Mouse (Mus musculus): ENCODE measurements at regions not wholly inside any gene's neighbourhood (a gene's known extent, or its start where the extent isn't known, plus 50 kb on each side); places are given as distances from the start of the nearest gene placed in this dataset.
"Not testable (repeated sequence)": the region's sequence is repeated elsewhere in the genome, so short reads cannot be mapped to it uniquely, and the experiment has no call there.

DNA sequence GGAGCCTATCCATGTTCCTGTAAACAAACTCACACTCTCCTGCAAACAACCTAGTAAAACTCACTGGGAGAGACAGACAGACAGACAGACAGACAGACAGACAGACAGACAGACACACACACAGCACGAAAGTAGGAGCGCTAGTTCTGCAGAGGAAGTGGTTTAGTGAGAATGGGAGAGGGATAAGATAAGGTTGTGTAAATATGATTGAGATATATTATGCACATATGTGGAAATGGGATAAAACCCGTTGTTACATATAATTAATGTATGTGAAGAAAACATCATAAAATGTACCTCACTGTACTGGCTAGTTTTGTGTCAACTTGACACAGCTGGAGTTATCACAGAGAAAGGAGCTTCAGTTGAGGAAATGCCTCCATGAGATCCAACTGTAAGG lies 85.9 kb upstream of the Palmd start:
- H3K9ac ChIP-seq (ENCODE audit: control insufficient read depth, low read depth, low read length, poor library complexity, severe bottlenecking); H3K9me3 ChIP-seq (replicated peaks; ENCODE audit: insufficient read depth, low read length); H3K79me2 ChIP-seq (ENCODE audit: control insufficient read depth, insufficient read depth, low read length, poor library complexity); H3K27ac ChIP-seq (ENCODE audit: control insufficient read depth, low read depth, low read length); H3K4me1 ChIP-seq (ENCODE audit: control insufficient read depth in 1 of 2, insufficient read depth in 2 of 2, low read length in 2 of 2); H3K36me3 ChIP-seq (ENCODE audit: control insufficient read depth in 1 of 2, insufficient read depth in 2 of 2, low read length in 2 of 2); H3K27me3 ChIP-seq (ENCODE audit: control insufficient read depth in 1 of 2, insufficient read depth in 2 of 2, low read length in 2 of 2); H3K4me3 ChIP-seq (ENCODE audit: control insufficient read depth in 1 of 2, insufficient read depth in 1 of 2, low read depth in 2 of 2, low read length in 2 of 2): not testable (repeated sequence)
- DNase-seq (ENCODE audit: low read depth, low spot score): peak; percentile 39
- peak; percentile 77 to 83 for TF ChIP-seq EP300 (IDR thresholded peaks at IDR 0.05; ENCODE audit: low read depth in 1 of 2, low read length in 2 of 2)
- TF ChIP-seq TCF12 (IDR thresholded peaks at IDR 0.05; ENCODE audit: low read depth, low read length): peak; percentile 69
- TF ChIP-seq GATA1 (IDR thresholded peaks at IDR 0.05; ENCODE audit: low read depth, low read length): peak; percentile 80
- peak; percentile 45; the same call in 1 of the 2 replicates for TF ChIP-seq ETS1 (IDR thresholded peaks at IDR 0.05; ENCODE audit: low read depth, low read length)

DNA sequence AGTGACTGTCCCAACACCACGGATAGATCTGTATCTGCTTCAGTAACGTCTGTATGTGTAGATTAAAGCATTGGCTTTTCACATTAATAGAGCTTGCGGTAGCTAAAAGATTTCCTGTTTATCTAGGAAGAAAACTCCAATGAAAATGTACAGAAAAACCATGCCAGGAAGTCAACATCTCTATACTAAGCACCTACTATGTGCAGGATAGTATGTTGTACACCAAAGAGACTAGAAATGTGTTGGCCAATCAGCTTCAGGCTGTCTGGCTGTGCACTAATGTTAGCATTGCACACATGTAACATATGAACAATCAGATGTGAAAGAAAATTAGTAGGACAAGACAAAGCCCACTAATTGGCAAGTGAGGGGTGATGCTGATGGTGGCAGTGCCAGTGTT lies 82.6 kb upstream of the Palmd start:
- Histone ChIP-seq H3K9ac (ENCODE audit: control insufficient read depth, low read depth, low read length, poor library complexity, severe bottlenecking) (no peak overlapping the region), H3K36me3 (ENCODE audit: control insufficient read depth in 1 of 2, insufficient read depth in 2 of 2, low read length in 2 of 2) (peaks cover 0 to 6% of the 10 kb centered on the region in 2 experiments; a peak in 2 of 4 replicates), H3K4me3 (ENCODE audit: control insufficient read depth in 1 of 2, insufficient read depth in 1 of 2, low read depth in 2 of 2, low read length in 2 of 2) (no peak overlapping the region), H3K79me2 (ENCODE audit: control insufficient read depth, insufficient read depth, low read length, poor library complexity) (no peaks in the 10 kb centered on the region), H3K9me3 (replicated peaks; ENCODE audit: insufficient read depth, low read length) (no peaks in the 10 kb centered on the region), H3K4me1 (ENCODE audit: control insufficient read depth in 1 of 2, insufficient read depth in 2 of 2, low read length in 2 of 2) (peaks cover 0 to 9% of the 10 kb centered on the region in 2 experiments; a peak in 2 of 4 replicates), H3K27ac (ENCODE audit: control insufficient read depth, low read depth, low read length) (no peak overlapping the region), H3K27me3 (ENCODE audit: control insufficient read depth in 1 of 2, insufficient read depth in 2 of 2, low read length in 2 of 2) (no peaks in the 10 kb centered on the region)
- TF ChIP-seq E2F4 (IDR thresholded peaks at IDR 0.05; ENCODE audit: borderline replicate concordance, low read depth, low read length) (no peak), SMC3 (IDR thresholded peaks at IDR 0.05; ENCODE audit: low read depth, low read length) (no peak), ZMIZ1 (IDR thresholded peaks at IDR 0.05; ENCODE audit: low read depth, low read length) (no peak), EP300 (IDR thresholded peaks at IDR 0.05; ENCODE audit: low read depth in 1 of 2, low read length in 2 of 2) (no peak), POLR2AphosphoS2 (IDR thresholded peaks at IDR 0.05; ENCODE audit: low read length) (no peak), ZKSCAN1 (IDR thresholded peaks at IDR 0.05; ENCODE audit: low read depth, low read length) (peak; percentile 61; the same call in 1 of the 2 replicates), NRF1 (IDR thresholded peaks at IDR 0.05; ENCODE audit: insufficient read depth, low read depth, low read length, poor library complexity, severe bottlenecking) (no peak), ETS1 (IDR thresholded peaks at IDR 0.05; ENCODE audit: low read depth, low read length) (no peak)
- DNase-seq (ENCODE audit: low read depth, low spot score): no peak

- Histone ChIP-seq H3K4me3 (ENCODE audit: control insufficient read depth in 1 of 2, insufficient read depth in 1 of 2, low read depth in 2 of 2, low read length in 2 of 2) (no peak overlapping the region), H3K79me2 (ENCODE audit: control insufficient read depth, insufficient read depth, low read length, poor library complexity) (no peaks in the 10 kb centered on the region), H3K27ac (ENCODE audit: control insufficient read depth, low read depth, low read length) (no peak overlapping the region), H3K9ac (ENCODE audit: control insufficient read depth, low read depth, low read length, poor library complexity, severe bottlenecking) (no peak overlapping the region), H3K27me3 (ENCODE audit: control insufficient read depth in 1 of 2, insufficient read depth in 2 of 2, low read length in 2 of 2) (no peaks in the 10 kb centered on the region), H3K9me3 (replicated peaks; ENCODE audit: insufficient read depth, low read length) (no peaks in the 10 kb centered on the region), H3K36me3 (ENCODE audit: control insufficient read depth in 1 of 2, insufficient read depth in 2 of 2, low read length in 2 of 2) (peaks cover 0 to 6% of the 10 kb centered on the region in 2 experiments; a peak in 2 of 4 replicates), H3K4me1 (ENCODE audit: control insufficient read depth in 1 of 2, insufficient read depth in 2 of 2, low read length in 2 of 2) (peaks cover 0 to 9% of the 10 kb centered on the region in 2 experiments; a peak in 2 of 4 replicates)
- no peak for DNase-seq (ENCODE audit: low read depth, low spot score)
- TF ChIP-seq GABPA (IDR thresholded peaks at IDR 0.05; ENCODE audit: low read depth, low read length) (no peak), KAT2A (conservative IDR thresholded peaks at IDR 0.05; ENCODE audit: low read depth, low read length) (no peak), GATA1 (IDR thresholded peaks at IDR 0.05; ENCODE audit: low read depth, low read length) (no peak), TAL1 (IDR thresholded peaks at IDR 0.05; ENCODE audit: low read length) (no peak)
These were observed 82.1 kb upstream of the Palmd start for GRCm38 (mm10) chr3:117050909-117051308.

Data from MEL (cell line).